Mouse (Mus musculus) lung, embryonic 16.5 days (tissue): ENCODE data around the gene Plekha4. TPM values are rescaled to one million over a fixed set of nuclear protein-coding genes. Genes with fewer than 3 reads are reported as not detected.
A peak's percentile ranks its signal among the peaks of the same experiment; 100 is the strongest.
"Not testable (repeated sequence)": the region's sequence is repeated elsewhere in the genome, so short reads cannot be mapped to it uniquely, and the experiment has no call there.

ENCODE experiments used
- ATAC-seq: fragments of 200-750 bp; cut with Nextera tagmentation; 2 replicates; pipeline ENCODE4 v1.8.0; 2017; ENCODE audit warnings: low read depth, mild to moderate bottlenecking, moderate library complexity
- H3K27ac ChIP-seq: fragments of 300-500 bp; sonication (generic); 2 replicates; pipeline ENCODE4 v1.5.1; 2014; ENCODE audit warnings: mild to moderate bottlenecking, control low read depth, low read length
- H3K27me3 ChIP-seq: fragments of 300-500 bp; sonication (generic); 2 replicates; pipeline ENCODE4 v1.6.1; 2014; ENCODE audit warnings: low read depth, low read length, mixed read lengths; ENCODE audit not compliant: control insufficient read depth, insufficient read depth
- H3K36me3 ChIP-seq: fragments of 300-500 bp; sonication (generic); 2 replicates; pipeline ENCODE4 v1.6.1; 2014; ENCODE audit warnings: low read length; ENCODE audit not compliant: control insufficient read depth, insufficient read depth
- H3K4me1 ChIP-seq: fragments of 300-500 bp; sonication (generic); replicated peaks from 2 replicates; pipeline ENCODE4 v1.6.1; 2014; ENCODE audit warnings: low read length, mixed read lengths; ENCODE audit not compliant: control insufficient read depth, insufficient read depth
- H3K4me2 ChIP-seq: fragments of 300-500 bp; sonication (generic); 2 replicates; pipeline ENCODE4 v1.6.1; 2014; ENCODE audit warnings: low read depth, low read length, control low read depth
- H3K4me3 ChIP-seq: fragments of 300-500 bp; sonication (generic); 2 replicates; pipeline ENCODE4 v1.5.1; 2014; ENCODE audit warnings: mild to moderate bottlenecking, low read length, control low read depth
- H3K9ac ChIP-seq: fragments of 300-500 bp; sonication (generic); 2 replicates; pipeline ENCODE4 v1.6.1; 2014; ENCODE audit warnings: low read length, control low read depth
- H3K9me3 ChIP-seq: fragments of 300-500 bp; sonication (generic); 2 replicates; pipeline ENCODE4 v1.6.1; 2016; ENCODE audit warnings: low read length; ENCODE audit not compliant: control insufficient read depth
- WGBS: fragments of 180-500 bp; shearing (Covaris S2); extraction: QIAGEN DNeasy Blood & Tissue Kit; methylation state at CpG from one replicate; pipeline ENCODE4 v1.1.7; 2014; 5-methylcytosine and 5-hydroxymethylcytosine counted together
- polyA plus RNA-seq: library from polyadenylated mRNA; unstranded; fragments of >200 nt; fragmentation: Nextera tagmentation; extraction: Ambion mirVana; gene quantifications from 2 replicates; pipeline ENCODE4 v1.2.1, GENCODE M21; 2015

Gene Plekha4
- polyA plus RNA-seq: 2.3 and 3.4 TPM in 2 replicates

DNA sequence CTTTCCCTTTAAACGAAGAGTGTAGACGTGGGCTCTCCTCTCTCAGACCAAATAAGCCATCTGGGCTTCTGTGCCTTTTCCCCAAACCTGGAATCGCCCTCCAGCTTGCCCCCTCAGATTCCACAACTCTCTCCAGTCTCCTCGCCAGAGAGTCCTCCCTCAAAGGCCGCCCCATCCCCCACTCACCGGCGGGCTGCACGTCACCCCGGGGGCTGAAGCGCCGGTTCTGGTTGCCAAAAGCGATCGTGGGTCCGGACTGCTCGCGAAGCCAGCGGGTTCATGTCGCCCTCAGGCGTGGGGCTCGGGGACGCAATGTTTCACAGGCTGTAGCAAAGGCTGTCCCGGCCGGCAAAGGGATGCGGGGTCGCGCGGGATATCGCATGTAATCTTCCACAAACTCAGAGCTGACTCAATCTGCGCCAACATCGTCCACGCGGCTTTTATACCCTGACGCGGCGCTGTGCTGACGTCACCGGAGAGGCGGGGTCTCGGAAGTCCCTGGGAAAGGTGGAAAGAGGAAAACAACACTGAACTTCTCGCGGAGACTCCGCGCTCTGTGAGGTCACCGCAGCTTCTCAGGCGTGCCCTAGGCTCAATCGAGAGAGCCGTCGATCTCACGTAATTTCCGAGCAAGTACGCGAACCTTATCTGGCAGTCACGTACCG, at the start of gene Plekha4, which contains the start of gene Ppp1r15a:
Plekha4 (plus strand) TSS at position 522 of the 665 bp plus-strand sequence.
Ppp1r15a (minus strand) TSS at position 460 of the 665 bp plus-strand sequence.
- peaks cover 34% of the 10 kb centered on the region for H3K4me1 ChIP-seq
- H3K4me2 ChIP-seq: peak within 1 kb of the TSS; percentile 82
- H3K9me3 ChIP-seq: no peaks in the 10 kb centered on the region
- peak within 1 kb of the TSS; percentile 92 for H3K4me3 ChIP-seq
- peak; percentile 88 for ATAC-seq
- no peaks in the 10 kb centered on the region for H3K27me3 ChIP-seq
- H3K9ac ChIP-seq: peak within 1 kb of the TSS; percentile 95
- peaks cover 5% of the 10 kb centered on the region; the same call in 1 of the 2 replicates for H3K36me3 ChIP-seq
- peak within 1 kb of the TSS; percentile 90 for H3K27ac ChIP-seq
- WGBS: under 1% methylated on average over 54 of the region's 54 CpGs

DNA sequence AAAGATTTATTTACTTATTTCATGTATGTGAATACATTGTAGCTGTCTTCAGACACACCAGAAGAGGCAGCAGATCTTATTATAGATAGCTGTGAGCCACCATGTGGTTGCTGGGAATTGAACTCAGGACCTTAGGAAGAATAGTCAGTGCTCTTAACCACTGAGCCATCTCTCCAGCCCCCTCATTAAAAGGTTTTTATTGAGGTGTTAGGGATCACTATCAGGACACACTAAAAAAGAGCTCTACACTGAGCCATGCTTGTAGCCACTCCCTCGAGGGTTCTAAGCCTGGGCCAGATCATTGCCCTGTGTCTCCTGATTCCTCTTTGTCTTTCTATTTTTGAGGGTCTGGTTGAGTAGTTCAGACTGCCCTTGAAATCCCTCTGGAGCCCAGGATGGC, 49.7 kb upstream of the Plekha4 start:
- no peak overlapping the region for H3K4me2 ChIP-seq
- H3K4me3 ChIP-seq: no peak overlapping the region
- H3K9me3 ChIP-seq: no peaks in the 10 kb centered on the region
- H3K27ac ChIP-seq: no peak overlapping the region
- H3K27me3 ChIP-seq: no peaks in the 10 kb centered on the region
- H3K36me3 ChIP-seq: no peaks in the 10 kb centered on the region
- H3K4me1 ChIP-seq: peaks cover 3% of the 10 kb centered on the region; the same call in 1 of the 2 replicates
- ATAC-seq: no peak
- H3K9ac ChIP-seq: no peak overlapping the region
- 33% methylated on average over 1 of the region's 1 CpGs for WGBS

DNA sequence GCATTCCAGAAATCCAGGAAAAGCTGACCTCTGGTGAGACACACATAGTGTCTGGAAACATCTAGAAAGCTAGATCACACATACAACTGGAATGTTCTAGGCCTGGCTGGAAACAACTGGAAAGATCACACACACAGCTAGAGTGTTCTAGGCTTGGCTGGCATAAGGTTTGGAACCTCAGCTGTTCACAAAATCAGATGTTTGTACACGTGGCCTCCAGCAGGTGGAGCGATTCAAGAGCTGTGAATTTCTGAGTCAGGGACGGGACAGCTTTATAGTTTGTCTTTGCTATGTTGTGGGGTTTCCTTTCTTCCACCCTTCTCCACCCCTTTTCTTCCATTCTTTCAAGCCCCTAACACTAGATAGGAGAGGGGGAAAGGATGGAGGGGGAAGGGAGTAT, 49.1 kb upstream of the Plekha4 start:
- WGBS: 8% methylated on average over 3 of the region's 3 CpGs
- Histone ChIP-seq H3K9ac (no peak overlapping the region), H3K27ac (no peak overlapping the region), H3K4me1 (peaks cover 3% of the 10 kb centered on the region; the same call in 1 of the 2 replicates), H3K9me3 (no peaks in the 10 kb centered on the region), H3K4me3 (no peak overlapping the region), H3K27me3 (no peaks in the 10 kb centered on the region), H3K36me3 (no peaks in the 10 kb centered on the region), H3K4me2 (no peak overlapping the region)
- ATAC-seq: no peak

DNA sequence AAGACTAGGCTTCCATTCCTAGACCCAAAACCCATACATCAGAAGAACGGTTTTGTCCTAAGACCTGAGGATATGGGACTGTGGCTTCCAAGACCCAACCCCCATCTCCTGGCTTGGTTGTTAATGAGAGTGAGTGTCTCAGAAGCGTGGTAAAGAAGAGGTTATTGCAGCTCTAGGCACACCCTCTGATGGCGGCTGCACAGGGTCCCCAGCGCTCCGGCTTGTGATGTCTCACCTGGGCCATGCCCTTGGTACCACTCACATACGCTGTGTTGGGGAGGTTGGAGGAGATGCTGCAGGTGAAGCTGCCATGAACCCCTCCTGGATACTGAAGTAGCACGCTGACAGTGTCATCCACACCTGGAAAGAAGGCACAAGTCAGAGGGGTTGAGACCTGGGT, 47.4 kb upstream of the Plekha4 start:
- H3K36me3 ChIP-seq: no peaks in the 10 kb centered on the region
- H3K4me3 ChIP-seq: no peak overlapping the region
- H3K9me3 ChIP-seq: no peaks in the 10 kb centered on the region
- H3K4me2 ChIP-seq: no peak overlapping the region
- peaks cover 3% of the 10 kb centered on the region; the same call in 1 of the 2 replicates for H3K4me1 ChIP-seq
- ATAC-seq: no peak
- WGBS: 91% methylated on average over 7 of the region's 7 CpGs
- H3K27ac ChIP-seq: no peak overlapping the region
- no peak overlapping the region for H3K9ac ChIP-seq
- no peaks in the 10 kb centered on the region for H3K27me3 ChIP-seq

DNA sequence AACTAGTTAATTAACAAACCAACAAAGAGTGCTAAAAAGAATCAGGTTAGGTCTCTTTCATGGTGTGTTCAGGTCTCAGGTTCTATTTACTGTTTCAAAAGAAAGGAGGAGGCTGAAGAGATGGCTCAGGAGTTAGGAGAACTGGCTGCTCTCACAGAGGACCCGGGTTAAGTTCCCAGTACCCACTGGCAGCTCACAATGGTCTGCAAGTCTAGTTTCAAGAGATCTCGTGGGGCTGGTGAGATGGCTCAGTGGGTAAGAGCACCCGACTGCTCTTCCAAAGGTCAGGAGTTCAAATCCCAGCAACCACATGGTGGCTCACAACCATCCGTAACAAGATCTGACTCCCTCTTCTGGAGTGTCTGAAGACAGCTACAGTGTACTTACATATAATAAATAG, 45.8 kb upstream of the Plekha4 start:
- not testable (repeated sequence) for ATAC-seq

DNA sequence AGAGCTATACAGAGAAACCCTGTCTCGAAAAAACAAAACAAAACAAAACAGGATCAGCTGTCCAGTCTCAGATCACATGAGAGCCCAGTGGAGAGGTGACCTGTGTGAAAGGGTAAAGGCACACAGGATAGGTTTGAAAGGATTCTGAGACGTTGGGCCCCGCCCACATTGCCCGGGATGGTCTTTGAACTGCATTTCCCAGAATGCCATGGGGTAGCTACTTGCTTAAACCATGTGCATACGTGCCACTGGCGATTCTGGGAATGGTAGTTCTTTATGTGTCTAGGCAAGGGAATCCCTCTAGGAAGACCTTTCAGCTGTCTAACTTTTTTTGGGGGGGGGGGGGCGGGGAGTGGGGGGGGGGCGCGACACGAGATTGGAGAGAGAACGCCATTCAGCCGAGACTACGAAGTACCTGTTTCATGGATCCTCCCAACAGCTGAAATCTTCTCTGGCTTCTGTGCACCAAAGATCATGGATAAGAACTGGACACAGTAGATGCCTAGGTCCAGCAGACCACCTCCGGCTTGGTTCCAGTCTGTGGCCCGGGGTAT, 44.7 kb upstream of the Plekha4 start, which contains the start of gene Tulp2:
Tulp2 (plus strand) TSS at position 504 of the 554 bp plus-strand sequence.
- 53% methylated on average over 15 of the region's 15 CpGs for WGBS
- Histone ChIP-seq H3K9ac (no peak within 1 kb of the TSS), H3K4me2 (no peak within 1 kb of the TSS), H3K36me3 (no peaks in the 10 kb centered on the region), H3K27ac (no peak within 1 kb of the TSS), H3K4me1 (no peaks in the 10 kb centered on the region), H3K27me3 (no peaks in the 10 kb centered on the region), H3K4me3 (no peak within 1 kb of the TSS), H3K9me3 (no peaks in the 10 kb centered on the region)
- ATAC-seq: peak; percentile 71

More for the DNA sequence above, 45.8 kb upstream of the Plekha4 start:
- H3K9ac ChIP-seq, H3K9me3 ChIP-seq, H3K36me3 ChIP-seq, H3K4me3 ChIP-seq, H3K4me2 ChIP-seq, H3K27me3 ChIP-seq, H3K4me1 ChIP-seq, H3K27ac ChIP-seq: not testable (repeated sequence)
- 62% methylated on average over 3 of the region's 4 CpGs for WGBS

DNA sequence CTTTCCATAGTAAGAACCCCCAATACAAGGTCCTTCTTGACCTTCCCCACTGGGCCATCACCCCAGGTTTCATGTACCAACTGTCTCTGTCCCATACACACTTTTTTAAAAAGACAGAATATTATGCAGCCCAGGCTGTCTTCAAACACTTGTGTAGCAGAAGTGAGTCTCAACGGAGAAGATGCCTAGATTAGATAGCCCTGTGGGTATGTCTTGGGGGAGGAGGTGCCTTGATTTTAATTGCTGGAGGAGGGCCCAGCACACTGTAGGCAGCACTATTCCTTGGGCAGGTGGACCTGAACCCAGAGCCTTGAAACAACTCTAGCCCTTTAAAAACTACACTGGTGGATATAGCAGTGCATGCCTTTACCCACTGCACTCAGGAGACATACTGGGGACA, 44.0 kb upstream of the Plekha4 start:
- H3K4me1 ChIP-seq: no peaks in the 10 kb centered on the region
- H3K27ac ChIP-seq: no peak overlapping the region
- no peaks in the 10 kb centered on the region for H3K27me3 ChIP-seq
- H3K9me3 ChIP-seq: no peaks in the 10 kb centered on the region
- H3K4me3 ChIP-seq: no peak overlapping the region
- no peak for ATAC-seq
- no peaks in the 10 kb centered on the region for H3K36me3 ChIP-seq
- 94% methylated on average over 1 of the region's 1 CpGs for WGBS
- H3K9ac ChIP-seq: no peak overlapping the region
- no peak overlapping the region for H3K4me2 ChIP-seq

DNA sequence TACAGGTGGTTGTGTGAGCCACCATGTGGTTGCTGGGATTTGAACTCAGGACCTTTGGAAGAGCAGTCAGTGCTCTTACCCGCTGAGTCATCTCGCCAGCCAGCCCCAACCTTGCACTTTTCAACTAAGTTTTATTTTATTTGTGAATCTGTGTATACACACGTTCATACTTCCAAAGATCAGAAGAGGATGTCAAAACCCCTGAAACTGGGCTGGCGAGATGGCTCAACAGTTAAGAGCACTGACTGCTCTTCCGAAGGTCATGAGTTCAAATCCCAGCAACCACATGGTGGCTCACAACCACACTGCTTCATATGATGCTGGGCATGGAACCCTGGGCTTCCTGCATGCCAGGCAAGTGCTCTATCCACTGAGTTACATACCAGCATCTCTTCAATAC, 41.1 kb upstream of the Plekha4 start:
- H3K4me2 ChIP-seq, H3K36me3 ChIP-seq, H3K4me1 ChIP-seq, ATAC-seq, H3K4me3 ChIP-seq, H3K9ac ChIP-seq, H3K27ac ChIP-seq, H3K27me3 ChIP-seq, H3K9me3 ChIP-seq: not testable (repeated sequence)
- 86% methylated on average over 5 of the region's 5 CpGs for WGBS

DNA sequence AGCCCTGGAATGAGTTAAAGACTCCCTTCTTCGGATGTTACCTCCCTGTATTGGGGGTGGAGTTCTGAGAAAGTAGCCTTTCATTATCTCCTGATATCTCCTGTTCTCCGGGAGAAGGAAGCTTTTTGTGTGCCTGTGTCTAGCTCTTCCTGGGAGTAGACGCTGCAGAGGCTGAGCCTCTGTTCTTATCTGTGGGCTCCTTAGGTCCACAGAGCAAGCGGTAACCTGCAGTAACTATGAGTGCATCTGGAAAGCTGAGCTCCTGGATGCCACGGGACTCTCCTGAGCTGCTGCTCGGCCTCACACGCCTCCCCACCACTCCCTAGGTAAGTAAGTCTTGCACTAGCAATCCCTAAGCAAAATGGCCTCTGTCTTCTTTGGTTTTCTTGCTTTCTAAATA, 40.0 kb upstream of the Plekha4 start:
- ATAC-seq: no peak
- no peak overlapping the region for H3K9ac ChIP-seq

More for the DNA sequence above, 40.0 kb upstream of the Plekha4 start:
- Histone ChIP-seq H3K27ac (no peak overlapping the region), H3K36me3 (no peaks in the 10 kb centered on the region), H3K4me3 (no peak overlapping the region), H3K4me2 (no peak overlapping the region), H3K4me1 (no peaks in the 10 kb centered on the region), H3K27me3 (no peaks in the 10 kb centered on the region), H3K9me3 (no peaks in the 10 kb centered on the region)
- WGBS: 56% methylated on average over 7 of the region's 7 CpGs
